Mouse (Mus musculus): ENCODE results near the gene Nob1. TPM values are rescaled to one million over a fixed set of nuclear protein-coding genes. Genes with fewer than 3 reads are reported as not detected.

Nob1 gene
- polyA plus RNA-seq, 1 experiment from 2014 or later = 43.4 TPM

Other genes starting within 250 kb of the Nob1 start
- gene Nfat5, start 131.6 kb downstream of the Nob1 start, polyA plus RNA-seq (2014; fragmentation: Nextera tagmentation; extraction: Ambion mirVana) = 3.4 and 5.3 TPM in 2 replicates
- gene Nqo1, start 21.8 kb downstream of the Nob1 start, polyA plus RNA-seq (2014; fragmentation: Nextera tagmentation; extraction: Ambion mirVana) = 5.1 TPM in 2 replicates
- gene Wwp2, start 11.3 kb upstream of the Nob1 start, polyA plus RNA-seq (2014; fragmentation: Nextera tagmentation; extraction: Ambion mirVana) = 38.8 and 40.4 TPM in 2 replicates
- gene Psmd7, start 163.4 kb upstream of the Nob1 start, polyA plus RNA-seq (2014; fragmentation: Nextera tagmentation; extraction: Ambion mirVana) = 247 and 252 TPM in 2 replicates